Mouse (Mus musculus): Measurements from ENCODE around the gene Socs3.

Socs3 gene

GRCm38 (mm10) chr11:117969945-117970872, at the start of gene Socs3:
Socs3 (minus strand) TSS chr11:117970047.
- DNase-seq (ENCODE audit: low read depth, low spot score): peak; percentile 73

- DNase-seq (ENCODE audit: low read depth, low spot score): no peak
Observed at GRCm38 (mm10) chr11:118018328-118018727, 48.5 kb upstream of the Socs3 start.

DNA sequence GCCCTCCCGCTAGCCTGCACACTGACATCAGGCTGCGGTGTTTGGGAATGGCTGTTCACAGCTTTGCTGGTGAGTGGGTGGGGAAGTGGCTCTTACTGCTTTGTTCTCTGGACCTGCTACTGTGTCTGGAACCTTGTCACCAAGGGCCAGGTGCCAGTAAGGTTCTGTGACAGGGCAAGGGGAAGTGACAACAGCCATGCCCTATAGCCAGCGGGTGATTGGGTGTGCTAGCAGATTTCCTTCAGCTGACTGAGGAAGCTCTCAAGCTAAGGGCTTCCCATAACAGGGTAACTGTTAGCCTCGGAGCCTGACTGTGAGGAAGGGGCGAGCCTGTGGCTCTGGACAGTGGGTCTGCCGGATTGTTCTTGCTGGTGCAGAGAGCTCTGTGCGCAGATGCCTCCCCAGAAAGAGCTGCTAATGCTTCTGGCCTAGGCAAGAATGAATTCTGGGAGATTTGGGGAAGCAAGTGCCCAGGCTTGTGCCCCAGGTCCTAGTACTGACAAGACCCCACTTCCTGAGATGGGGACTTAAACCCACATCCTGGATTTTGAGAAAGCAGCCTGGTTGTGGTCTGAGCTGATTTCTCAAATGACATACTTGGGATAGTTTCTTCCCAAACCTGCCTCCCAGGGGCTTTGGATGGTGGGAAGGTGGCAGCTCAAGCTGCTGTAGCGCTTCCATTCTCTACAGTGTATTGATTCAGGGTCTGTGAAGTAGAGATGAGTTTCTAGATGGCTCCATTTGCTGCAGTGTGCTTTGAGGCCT, 45.7 kb upstream of the Socs3 start:
- no peak for DNase-seq (ENCODE audit: low read depth, low spot score)

GRCm38 (mm10) chr11:118014391-118014995, 44.6 kb upstream of the Socs3 start:
- DNase-seq (ENCODE audit: low read depth, low spot score): no peak

- no peak for DNase-seq (ENCODE audit: low read depth, low spot score)
Observed at GRCm38 (mm10) chr11:118013339-118013738, 43.5 kb upstream of the Socs3 start.

GRCm38 (mm10) chr11:118012595-118012994, 42.7 kb upstream of the Socs3 start:
- DNase-seq (ENCODE audit: low read depth, low spot score): no peak

GRCm38 (mm10) chr11:118009865-118010571, 40.2 kb upstream of the Socs3 start:
- no peak for DNase-seq (ENCODE audit: low read depth, low spot score)

- DNase-seq (ENCODE audit: low read depth, low spot score): no peak
Observed at GRCm38 (mm10) chr11:118008843-118009242, 39.0 kb upstream of the Socs3 start.

- no peak for DNase-seq (ENCODE audit: low read depth, low spot score)
Observed at GRCm38 (mm10) chr11:118008144-118008805, 38.4 kb upstream of the Socs3 start.

- no peak for DNase-seq (ENCODE audit: low read depth, low spot score)
Observed at GRCm38 (mm10) chr11:118007460-118008143, 37.8 kb upstream of the Socs3 start.

GRCm38 (mm10) chr11:118004217-118004616, 34.4 kb upstream of the Socs3 start:
- no peak for DNase-seq (ENCODE audit: low read depth, low spot score)

GRCm38 (mm10) chr11:118003718-118004117, 33.9 kb upstream of the Socs3 start:
- no peak for DNase-seq (ENCODE audit: low read depth, low spot score)

DNA sequence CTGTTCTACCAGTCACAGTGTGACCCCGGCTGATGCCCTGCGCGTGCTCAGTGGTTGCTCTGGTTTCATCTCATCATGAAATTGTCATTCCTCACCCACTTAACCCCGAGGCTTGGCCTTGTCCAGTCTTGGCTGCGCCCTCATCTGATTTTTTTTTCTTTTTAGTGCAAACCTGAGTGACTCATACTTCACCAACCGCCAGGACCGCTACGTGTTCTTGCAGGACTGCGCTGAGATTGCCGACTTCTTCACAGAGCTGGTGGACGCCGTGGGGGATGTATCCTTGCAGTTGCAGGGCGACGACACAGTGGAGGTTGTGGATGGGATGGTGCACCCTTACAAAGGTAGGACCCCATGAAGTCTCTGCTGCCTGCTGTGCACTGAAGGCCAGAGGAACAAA, 33.3 kb upstream of the Socs3 start:
- no peak for DNase-seq (ENCODE audit: low read depth, low spot score)

GRCm38 (mm10) chr11:118000565-118001215, 30.8 kb upstream of the Socs3 start:
- DNase-seq (ENCODE audit: low read depth, low spot score): no peak

DNA sequence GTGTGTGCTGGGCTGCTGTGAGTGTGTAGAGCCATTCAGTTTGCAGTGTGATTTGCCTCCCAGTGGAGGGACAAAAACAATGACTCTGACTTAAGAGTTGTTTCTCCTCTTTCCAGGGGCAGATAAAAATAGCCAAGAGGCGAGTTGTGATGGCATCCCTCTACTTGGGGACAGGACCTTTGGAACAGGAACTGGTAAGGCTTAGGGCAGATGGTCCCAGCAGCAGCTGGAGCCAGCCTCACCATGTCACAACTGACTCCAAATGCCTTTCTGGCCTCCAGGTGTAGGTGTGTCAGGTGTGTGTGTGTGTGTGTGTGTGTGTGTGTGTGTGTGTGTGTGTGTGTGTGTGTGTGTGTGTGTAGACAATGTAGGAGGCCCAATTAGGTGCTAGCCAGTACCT, 30.2 kb upstream of the Socs3 start:
- no peak for DNase-seq (ENCODE audit: low read depth, low spot score)

DNA sequence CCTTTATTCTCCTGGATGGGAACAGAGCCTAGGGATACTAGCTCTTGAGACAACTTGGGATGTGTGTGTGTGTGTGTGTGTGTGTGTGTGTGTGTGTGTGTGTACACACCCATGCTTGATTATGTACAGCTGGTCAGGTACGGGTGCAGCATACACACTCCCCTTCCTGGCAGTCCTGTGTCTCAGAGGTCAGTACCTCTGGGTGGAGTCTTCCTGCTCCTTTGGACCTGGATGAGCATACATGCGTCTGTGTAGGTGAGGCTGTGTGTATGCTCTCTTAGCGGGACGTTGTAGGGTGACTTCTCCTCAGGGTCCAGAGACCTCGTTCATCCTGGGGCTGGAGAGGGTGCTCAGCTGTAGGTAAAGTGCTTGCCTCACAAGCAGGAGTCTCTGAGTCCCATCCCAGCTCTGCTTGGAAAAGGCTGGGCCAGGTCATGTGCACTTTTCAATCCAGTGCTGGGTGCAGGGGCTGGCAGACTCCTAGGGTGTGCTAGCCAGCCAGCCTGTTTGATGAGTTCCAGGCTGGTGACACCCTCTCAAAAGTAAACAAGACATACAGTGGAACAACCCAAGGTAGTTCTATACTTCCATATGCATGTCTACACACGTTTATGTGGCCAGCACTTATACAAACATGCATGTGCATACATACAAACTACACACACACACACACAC, 29.6 kb upstream of the Socs3 start:
- DNase-seq (ENCODE audit: low read depth, low spot score): no peak

GRCm38 (mm10) chr11:117998356-117998755, 28.5 kb upstream of the Socs3 start:
- DNase-seq (ENCODE audit: low read depth, low spot score): no peak

GRCm38 (mm10) chr11:117997085-117997484, 27.2 kb upstream of the Socs3 start:
- no peak for DNase-seq (ENCODE audit: low read depth, low spot score)

DNA sequence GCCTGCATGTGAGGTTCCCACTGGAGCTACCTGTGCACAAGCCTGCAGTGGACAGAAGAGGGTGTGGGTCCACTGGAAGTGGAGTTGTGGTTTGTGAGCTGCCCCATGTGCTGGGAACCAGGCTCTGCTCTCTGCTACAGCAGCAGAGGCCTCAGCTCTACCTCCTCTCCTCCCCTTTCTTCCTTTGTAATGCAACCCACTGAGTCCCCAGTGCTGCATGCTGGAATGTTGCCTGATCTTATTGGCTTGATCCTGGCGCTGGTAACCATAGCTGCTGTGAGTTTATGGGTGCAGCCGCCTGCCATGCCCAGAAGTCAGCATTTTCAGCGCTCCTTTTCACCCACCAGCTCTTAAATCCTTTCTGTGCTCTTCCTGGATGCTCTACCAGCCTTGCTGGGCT, 26.2 kb upstream of the Socs3 start:
- no peak for DNase-seq (ENCODE audit: low read depth, low spot score)
